24 mouse cellular contexts compared by ENCODE assay signal in genomic region chr6:126349905-126350304, GRCm38 (mm10).
DNase-seq lines count a peak whose midpoint lies in the region; TF ChIP-seq lines count a peak whose summit lies in the region.
"Had no signal": no experiment of that assay in that cellular context is flagged by ENCODE, and none has a peak within 500 bp of the region (broad histone marks: within the 10 kb centered on the region; RNA-seq: fewer than 3 reads in every experiment).

No protein-coding gene starts in this region.

- no peak overlapping the region for H3K27ac ChIP-seq in cerebellum, adult 2 months (ENCODE audit: insufficient read depth, low read length)
- H3K27ac ChIP-seq: embryonic facial prominence, embryonic 12.5 days; forebrain, embryonic 10.5 days; hindbrain, embryonic 12.5 days; limb, embryonic 13.5 days; lung, embryonic 15.5 days; midbrain, embryonic 10.5 days; neural tube, embryonic 12.5 days had no signal

- intact Hi-C loops in left cerebral cortex, postnatal 4 days (cut with DNase I): no loop called here

- H3K27me3 ChIP-seq in cerebellum, adult 2 months (ENCODE audit: control insufficient read depth, insufficient read depth, low read length): no peaks in the 10 kb centered on the region
- H3K27me3 ChIP-seq: embryonic facial prominence, embryonic 12.5 days; hindbrain, embryonic 12.5 days; limb, embryonic 13.5 days; lung, embryonic 15.5 days; neural tube, embryonic 12.5 days had no signal

- DNase-seq in left cerebral cortex, postnatal 4 days: peak; percentile 70
- no peak for DNase-seq in left cerebral cortex, adult 11 months (ENCODE audit: low spot score)
- peak; percentile 47 to 66 for DNase-seq in cerebellum, adult 2 months
- DNase-seq in cerebellum, postnatal 10 days: peak; percentile 78 to 90
- no peak for DNase-seq in frontal cortex, postnatal 10 days (ENCODE audit: low spot score in 2 of 2)
- no peak for DNase-seq in thymus, postnatal 25 days
- DNase-seq: adrenal gland, adult 2 months; adrenal gland, postnatal 36 days; forebrain, postnatal 0 days; gastrocnemius, postnatal 10 days; heart, postnatal 36 days; kidney, adult 9 months; layer of hippocampus, adult 9-11 months; right cerebral cortex, postnatal 4 days; thymus, adult 2 months; thymus, postnatal 4 days had no signal

- H3K4me3 ChIP-seq in cerebellum, adult 2 months (replicated peaks; ENCODE audit: insufficient read depth, low read depth, low read length): no peak overlapping the region
- H3K4me3 ChIP-seq: embryonic facial prominence, embryonic 12.5 days; forebrain, embryonic 10.5 days; hindbrain, embryonic 12.5 days; limb, embryonic 13.5 days; lung, embryonic 15.5 days; midbrain, embryonic 10.5 days; myocyte; neural tube, embryonic 12.5 days had no signal

- TF ChIP-seq CTCF in cerebellum, adult 2 months (IDR thresholded peaks at IDR 0.05; ENCODE audit: borderline replicate concordance, insufficient read depth, low read depth, low read length): no peak

- no peak for TF ChIP-seq POLR2A in cerebellum, adult 2 months (IDR thresholded peaks at IDR 0.05; ENCODE audit: borderline replicate concordance, insufficient read depth, low read length)

- H3K4me1 ChIP-seq in cerebellum, adult 2 months (ENCODE audit: control insufficient read depth, insufficient read depth, low read length): peaks cover 13% of the 10 kb centered on the region
- H3K4me1 ChIP-seq: forebrain, embryonic 10.5 days; neural tube, embryonic 12.5 days had no signal

- WGBS in cerebellum, adult 2 months: 25% methylated on average over 2 of the region's 2 CpGs

Comparison
In these comparisons a context has a peak if more than half of its experiments do, and no peak if none do; other contexts are left out.
1. DNase-seq: peak in left cerebral cortex, postnatal 4 days (single experiment), cerebellum, adult 2 months (2 of 2) and cerebellum, postnatal 10 days (2 of 2); none in left cerebral cortex, adult 11 months (single experiment), frontal cortex, postnatal 10 days (0 of 2) and thymus, postnatal 25 days (single experiment).